Mouse (Mus musculus) layer of hippocampus, postnatal 25 days (tissue): ENCODE measurements around the gene Sectm1a. TPM values are rescaled to one million over a fixed set of nuclear protein-coding genes. Genes with fewer than 3 reads are reported as not detected.
A peak's percentile ranks its signal among the peaks of the same experiment; 100 is the strongest.
"Not testable (repeated sequence)": the region's sequence is repeated elsewhere in the genome, so short reads cannot be mapped to it uniquely, and the experiment has no call there.

Experiments
- DNase-seq, 2 experiments: peaks; one replicate each; pipeline ENCODE4 v3.0.0; 2022; ENCODE audit warnings: mixed read lengths in 2 of 2, low spot score in 1 of 2; ENCODE audit errors: extremely low spot score in 1 of 2
- total RNA-seq, 2 experiments: library from RNA; stranded (reverse); gene quantifications; 2 replicates each; pipeline ENCODE4 v1.2.3; 2021

The Sectm1a gene
- total RNA-seq, 2 experiments from 2014 or later = not detected

- DNase-seq = no peak
Observed at GRCm38 (mm10) chr11:121051793-121052192, 29.2 kb downstream of the Sectm1a start.

- no peak for DNase-seq
Observed at GRCm38 (mm10) chr11:121049840-121050239, 31.2 kb downstream of the Sectm1a start.

GRCm38 (mm10) chr11:121047826-121048399 lies 33.1 kb downstream of the Sectm1a start:
- no peak for DNase-seq

GRCm38 (mm10) chr11:121045286-121045685 lies 35.7 kb downstream of the Sectm1a start:
- DNase-seq = no peak

DNA sequence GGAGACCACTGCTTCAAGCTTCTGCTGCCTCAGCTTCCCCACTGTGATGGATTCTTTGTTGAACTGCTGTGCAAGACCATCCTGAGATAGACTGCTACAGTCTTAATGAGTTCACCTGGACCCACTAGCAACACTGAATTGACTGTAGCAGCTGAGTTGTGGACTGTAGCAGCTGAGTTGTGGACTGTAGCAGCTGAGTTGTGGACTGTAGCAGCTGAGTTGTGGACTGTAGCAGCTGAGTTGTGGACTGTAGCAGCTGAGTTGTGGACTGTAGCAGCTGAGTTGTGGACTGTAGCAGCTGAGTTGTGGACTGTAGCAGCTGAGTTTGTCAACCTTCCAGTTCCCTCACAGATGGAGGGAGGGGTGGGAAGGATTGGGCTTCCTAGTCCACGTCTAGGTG lies 38.0 kb downstream of the Sectm1a start:
- not testable (repeated sequence) for DNase-seq

DNA sequence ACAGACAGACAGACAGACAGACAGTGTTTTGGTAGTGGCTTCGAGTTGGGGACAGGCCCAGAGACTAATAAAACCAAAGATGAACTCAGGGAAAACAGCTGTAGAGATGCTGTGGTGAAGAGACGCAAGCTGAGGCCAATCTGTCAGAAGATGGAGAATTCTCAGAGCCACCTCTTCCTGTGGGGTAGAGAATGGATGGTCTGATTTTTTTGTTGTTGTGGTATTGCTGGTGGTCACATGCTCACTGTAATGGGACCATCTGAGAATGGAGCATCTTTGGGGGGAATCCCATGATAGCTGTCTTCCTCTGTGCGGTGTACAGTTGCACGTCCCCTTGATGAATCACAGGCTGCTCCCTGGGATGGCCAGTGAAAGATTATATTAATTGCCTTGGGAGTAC lies 38.5 kb downstream of the Sectm1a start:
- no peak for DNase-seq

DNA sequence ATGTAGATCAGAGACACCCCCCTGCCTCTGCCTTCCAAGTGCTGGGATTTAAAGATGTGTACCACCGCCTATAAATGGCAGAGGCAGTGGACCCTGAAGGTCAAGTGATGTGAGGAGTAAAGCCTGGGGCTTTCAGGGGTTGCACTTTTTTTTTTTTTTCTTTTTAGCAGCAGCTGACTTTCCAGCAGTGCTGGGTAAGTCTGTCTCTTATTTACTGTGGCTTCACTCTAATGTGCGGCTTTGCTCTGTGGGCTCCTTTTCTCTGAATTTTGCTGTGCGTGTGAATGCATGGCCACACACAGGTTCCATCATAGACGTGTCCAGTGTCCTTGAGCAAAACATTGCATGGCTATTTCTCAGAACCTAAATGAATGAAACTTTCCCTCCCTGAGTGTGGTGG lies 39.4 kb downstream of the Sectm1a start:
- DNase-seq = no peak

DNA sequence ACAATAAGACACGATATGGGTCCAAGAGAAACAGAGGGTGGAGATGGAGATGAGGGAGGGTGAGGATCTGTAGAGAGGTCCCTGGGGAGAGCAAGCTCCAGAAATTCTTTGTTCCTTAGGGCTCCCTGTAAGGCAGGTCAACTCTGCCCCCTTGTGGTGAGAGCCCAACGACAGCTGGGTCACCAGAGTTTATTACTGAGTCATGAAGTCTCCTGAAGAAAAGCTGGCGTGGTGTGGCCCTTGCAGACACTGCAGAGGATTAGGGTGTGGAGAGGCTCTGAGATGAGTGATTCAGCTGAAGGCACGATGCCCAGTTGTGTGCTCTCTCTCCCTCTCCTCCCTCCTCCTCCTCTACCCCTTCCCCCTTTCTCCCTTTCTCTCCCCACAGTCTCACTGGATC lies 39.8 kb downstream of the Sectm1a start:
- DNase-seq = peak; percentile 78 to 91

GRCm38 (mm10) chr11:121039302-121039701 lies 41.7 kb downstream of the Sectm1a start, which contains the start of gene Cd7:
TSS of gene Cd7 (minus strand) at chr11:121039418.
- no peak for DNase-seq

- DNase-seq = no peak
Observed at GRCm38 (mm10) chr11:121038366-121039240, 42.4 kb downstream of the Sectm1a start.

DNA sequence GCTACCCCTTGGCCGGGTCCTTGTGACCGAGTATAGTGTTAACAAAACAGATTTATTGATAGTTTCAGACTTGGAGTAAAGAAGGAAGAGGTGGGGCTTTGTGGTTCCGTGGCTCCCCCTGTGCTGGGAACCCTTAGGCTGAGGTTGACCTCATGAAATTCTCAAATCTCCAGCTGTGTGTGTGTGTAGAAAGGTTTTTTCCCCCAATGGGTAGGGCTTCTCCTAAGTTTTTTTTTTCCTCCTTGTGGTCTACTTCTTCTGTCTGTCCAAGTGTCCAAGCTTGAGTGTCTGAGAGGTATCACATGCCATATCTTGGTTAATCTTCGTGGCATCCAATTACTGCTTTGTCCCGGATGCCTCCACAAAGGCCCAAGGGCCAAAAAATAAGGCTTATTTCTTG lies 47.9 kb downstream of the Sectm1a start:
- no peak for DNase-seq

DNA sequence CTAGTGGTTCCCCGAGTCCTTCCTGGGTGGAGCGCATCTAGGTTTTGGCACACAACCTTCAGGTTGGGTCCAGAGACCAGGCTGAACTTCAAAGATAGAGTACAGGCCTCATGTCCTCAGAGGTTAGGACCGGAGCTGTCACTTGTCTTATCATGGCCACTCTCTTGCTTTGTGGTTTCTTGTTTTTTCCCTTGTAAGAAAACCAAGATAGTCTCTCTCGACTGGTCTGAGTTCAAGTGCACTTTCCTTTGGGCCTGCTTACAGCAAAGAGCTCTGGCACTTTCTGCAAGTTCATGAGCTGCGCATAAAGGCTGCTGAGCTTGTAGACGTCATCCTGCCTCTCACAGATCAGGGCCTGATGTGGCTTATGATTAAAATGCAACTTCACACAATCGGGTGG lies 53.8 kb downstream of the Sectm1a start:
- no peak for DNase-seq

DNA sequence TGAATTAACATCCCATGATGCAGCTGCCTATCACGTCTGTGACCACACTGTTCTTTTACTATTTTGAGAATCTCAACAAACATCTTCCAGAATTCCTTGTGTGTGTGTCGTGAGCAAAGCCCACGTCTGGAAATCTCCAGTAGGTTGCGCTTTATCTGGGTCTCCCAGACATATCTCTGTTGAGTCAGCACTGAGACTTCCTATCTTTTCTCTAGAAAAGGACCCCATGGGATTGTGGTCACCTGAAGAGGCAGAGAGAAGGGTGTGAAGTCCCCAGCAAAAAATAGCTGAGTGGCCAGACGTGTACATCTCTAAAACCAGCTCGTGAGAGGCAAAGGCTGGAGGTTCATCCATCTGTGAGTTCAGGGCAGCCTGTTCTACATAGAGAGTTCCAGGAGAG lies 56.9 kb downstream of the Sectm1a start:
- no peak for DNase-seq

- DNase-seq = no peak
Observed at GRCm38 (mm10) chr11:121019501-121019900, 61.5 kb downstream of the Sectm1a start.

DNA sequence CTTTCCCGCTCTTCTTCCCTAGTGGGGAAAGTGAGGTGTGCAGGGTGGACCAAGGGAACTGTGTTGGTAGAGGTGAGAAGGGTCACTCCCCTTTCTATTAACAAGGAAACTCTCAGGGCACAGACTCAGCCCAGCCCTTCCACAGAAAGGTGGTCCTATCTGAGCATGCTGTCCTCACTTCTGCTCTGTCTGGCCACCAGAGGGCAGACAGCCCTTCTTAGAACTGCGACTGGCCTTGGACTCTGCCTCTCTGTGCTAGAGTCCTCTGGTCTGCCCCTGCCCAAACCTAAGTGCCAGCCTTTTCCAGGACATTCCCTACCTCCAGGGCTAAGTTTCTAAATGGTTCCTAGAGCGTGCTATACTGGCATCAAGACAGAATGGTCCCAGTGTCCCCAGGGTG lies 63.3 kb downstream of the Sectm1a start:
- peak in 1 of 2 experiments; percentile 48 for DNase-seq

Other genes starting within 250 kb of the Sectm1a start
- 1 to 10 TPM; 4.8 to 8.0 TPM for gene Ccdc57, start 148.3 kb downstream of the Sectm1a start, total RNA-seq
- 1 to 10 TPM; 2.0 to 2.2 TPM for gene Slc16a3, start 132.7 kb downstream of the Sectm1a start, total RNA-seq
- gene Csnk1d, start 89.9 kb downstream of the Sectm1a start, total RNA-seq = 100 to 1,000 TPM; 127 to 128 TPM
- gene Cd7, start 41.8 kb downstream of the Sectm1a start, total RNA-seq = not detected
- gene Sectm1b, start 17.7 kb downstream of the Sectm1a start, total RNA-seq = not detected
- not detected for gene Tex19.2, start 37.5 kb upstream of the Sectm1a start, total RNA-seq
- gene Tex19.1, start 64.9 kb upstream of the Sectm1a start, total RNA-seq = not detected
- under 1 TPM; 0.25 to 0.35 TPM for gene Uts2r, start 79.1 kb upstream of the Sectm1a start, total RNA-seq
- 10 to 100 TPM; 22.1 to 26.5 TPM for gene Hexdc, start 123.2 kb upstream of the Sectm1a start, total RNA-seq
- 1 to 10 TPM; 7.1 to 7.3 TPM for gene Ogfod3, start 123.5 kb upstream of the Sectm1a start, total RNA-seq
- 10 to 100 TPM; 23.3 to 24.0 TPM for gene Cybc1, start 148.1 kb upstream of the Sectm1a start, total RNA-seq
- gene Narf, start 156.0 kb upstream of the Sectm1a start, total RNA-seq = 10 to 100 TPM; 52.9 to 55.6 TPM
- gene Foxk2, start 178.8 kb upstream of the Sectm1a start, total RNA-seq = 10 to 100 TPM; 79.4 to 82.9 TPM